Mouse (Mus musculus): Measurements from ENCODE around the gene Dgkh. TPM values are rescaled to one million over a fixed set of nuclear protein-coding genes. Genes with fewer than 3 reads are reported as not detected.

Dgkh gene
- polyA plus RNA-seq, 1 experiment from 2014 or later, result 2.1 TPM

- no peak overlapping the region for H3K9ac ChIP-seq (ENCODE audit: low read length)
- 33% methylated on average over 5 of the region's 5 CpGs for WGBS
- H3K4me1 ChIP-seq (replicated peaks; ENCODE audit: control insufficient read depth, insufficient read depth, low read length), result peaks cover 12% of the 10 kb centered on the region; the same call in 1 of the 2 replicates
- no peak overlapping the region for H3K4me3 ChIP-seq (ENCODE audit: low read depth, low read length)
- no peaks in the 10 kb centered on the region for H3K27me3 ChIP-seq (replicated peaks; ENCODE audit: control insufficient read depth, insufficient read depth, low read length)
- H3K9me3 ChIP-seq (ENCODE audit: control insufficient read depth, low read length), result no peaks in the 10 kb centered on the region
- H3K27ac ChIP-seq (ENCODE audit: low read depth), result no peak overlapping the region
- ATAC-seq (replicated peaks; ENCODE audit: low FRiP score, low TSS enrichment, low read depth) (no peak), DNase-seq (ENCODE audit: low spot score) (no peak)
- no peak overlapping the region for H3K4me2 ChIP-seq (ENCODE audit: low read length)
- no peaks in the 10 kb centered on the region for H3K36me3 ChIP-seq (ENCODE audit: control insufficient read depth, insufficient read depth, low read length)
These were observed 193.8 kb downstream of the Dgkh start for GRCm38 (mm10) chr14:78538572-78539320.

GRCm38 (mm10) chr14:78537551-78537950 is 195.0 kb downstream of the Dgkh start:
- H3K9ac ChIP-seq (ENCODE audit: low read length), result peak overlapping the region; percentile 90
- peak overlapping the region; percentile 82 for H3K4me2 ChIP-seq (ENCODE audit: low read length)
- ATAC-seq (replicated peaks; ENCODE audit: low FRiP score, low TSS enrichment, low read depth) (no peak), DNase-seq (ENCODE audit: low spot score) (no peak)
- peaks cover 12% of the 10 kb centered on the region; the same call in 1 of the 2 replicates for H3K4me1 ChIP-seq (replicated peaks; ENCODE audit: control insufficient read depth, insufficient read depth, low read length)
- H3K36me3 ChIP-seq (ENCODE audit: control insufficient read depth, insufficient read depth, low read length), result no peaks in the 10 kb centered on the region
- 52% methylated on average over 6 of the region's 6 CpGs for WGBS
- no peaks in the 10 kb centered on the region for H3K9me3 ChIP-seq (ENCODE audit: control insufficient read depth, low read length)
- peak overlapping the region; percentile 67 for H3K4me3 ChIP-seq (ENCODE audit: low read depth, low read length)
- no peaks in the 10 kb centered on the region for H3K27me3 ChIP-seq (replicated peaks; ENCODE audit: control insufficient read depth, insufficient read depth, low read length)
- H3K27ac ChIP-seq (ENCODE audit: low read depth), result peak overlapping the region; percentile 80

- Histone ChIP-seq H3K9ac (ENCODE audit: low read length) (peak within 1 kb of the TSS; percentile 90), H3K4me3 (ENCODE audit: low read depth, low read length) (peak within 1 kb of the TSS; percentile 67), H3K4me1 (replicated peaks; ENCODE audit: control insufficient read depth, insufficient read depth, low read length) (peaks cover 12% of the 10 kb centered on the region), H3K27me3 (replicated peaks; ENCODE audit: control insufficient read depth, insufficient read depth, low read length) (no peaks in the 10 kb centered on the region), H3K9me3 (ENCODE audit: control insufficient read depth, low read length) (no peaks in the 10 kb centered on the region), H3K4me2 (ENCODE audit: low read length) (peak within 1 kb of the TSS; percentile 82), H3K27ac (ENCODE audit: low read depth) (peak within 1 kb of the TSS; percentile 80), H3K36me3 (ENCODE audit: control insufficient read depth, insufficient read depth, low read length) (no peaks in the 10 kb centered on the region)
- WGBS, result under 1% methylated on average over 73 of the region's 82 CpGs
- peak; percentile 95 for DNase-seq (ENCODE audit: low spot score)
- ATAC-seq (replicated peaks; ENCODE audit: low FRiP score, low TSS enrichment, low read depth), result peak; percentile 96
These were observed 196.1 kb downstream of the Dgkh start, which contains the start of gene Akap11 for GRCm38 (mm10) chr14:78536281-78537165. Akap11 (minus strand) TSS chr14:78536808.

GRCm38 (mm10) chr14:78535366-78535765 is 197.2 kb downstream of the Dgkh start:
- H3K9ac ChIP-seq (ENCODE audit: low read length), result peak overlapping the region; percentile 90
- H3K27ac ChIP-seq (ENCODE audit: low read depth), result no peak overlapping the region
- peak overlapping the region; percentile 82 for H3K4me2 ChIP-seq (ENCODE audit: low read length)
- DNase-seq (ENCODE audit: low spot score) (no peak), ATAC-seq (replicated peaks; ENCODE audit: low FRiP score, low TSS enrichment, low read depth) (no peak)
- H3K4me3 ChIP-seq (ENCODE audit: low read depth, low read length), result peak overlapping the region; percentile 67
- H3K36me3 ChIP-seq (ENCODE audit: control insufficient read depth, insufficient read depth, low read length), result no peaks in the 10 kb centered on the region
- peaks cover 12% of the 10 kb centered on the region for H3K4me1 ChIP-seq (replicated peaks; ENCODE audit: control insufficient read depth, insufficient read depth, low read length)
- no peaks in the 10 kb centered on the region for H3K27me3 ChIP-seq (replicated peaks; ENCODE audit: control insufficient read depth, insufficient read depth, low read length)
- no peaks in the 10 kb centered on the region for H3K9me3 ChIP-seq (ENCODE audit: control insufficient read depth, low read length)
- 41% methylated on average over 2 of the region's 2 CpGs for WGBS

GRCm38 (mm10) chr14:78534651-78535050 is 197.9 kb downstream of the Dgkh start:
- Histone ChIP-seq H3K4me3 (ENCODE audit: low read depth, low read length) (no peak overlapping the region), H3K27me3 (replicated peaks; ENCODE audit: control insufficient read depth, insufficient read depth, low read length) (no peaks in the 10 kb centered on the region), H3K27ac (ENCODE audit: low read depth) (no peak overlapping the region), H3K4me1 (replicated peaks; ENCODE audit: control insufficient read depth, insufficient read depth, low read length) (peaks cover 19% of the 10 kb centered on the region), H3K36me3 (ENCODE audit: control insufficient read depth, insufficient read depth, low read length) (no peaks in the 10 kb centered on the region), H3K9ac (ENCODE audit: low read length) (no peak overlapping the region), H3K4me2 (ENCODE audit: low read length) (no peak overlapping the region), H3K9me3 (ENCODE audit: control insufficient read depth, low read length) (no peaks in the 10 kb centered on the region)
- DNase-seq (ENCODE audit: low spot score) (no peak), ATAC-seq (replicated peaks; ENCODE audit: low FRiP score, low TSS enrichment, low read depth) (no peak)
- WGBS, result 93% methylated on average over 5 of the region's 5 CpGs

GRCm38 (mm10) chr14:78533701-78534100 is 198.9 kb downstream of the Dgkh start:
- 65% methylated on average over 3 of the region's 3 CpGs for WGBS
- Histone ChIP-seq H3K9me3 (ENCODE audit: control insufficient read depth, low read length) (no peaks in the 10 kb centered on the region), H3K27ac (ENCODE audit: low read depth) (no peak overlapping the region), H3K4me2 (ENCODE audit: low read length) (no peak overlapping the region), H3K27me3 (replicated peaks; ENCODE audit: control insufficient read depth, insufficient read depth, low read length) (no peaks in the 10 kb centered on the region), H3K4me1 (replicated peaks; ENCODE audit: control insufficient read depth, insufficient read depth, low read length) (peaks cover 28% of the 10 kb centered on the region), H3K9ac (ENCODE audit: low read length) (no peak overlapping the region), H3K36me3 (ENCODE audit: control insufficient read depth, insufficient read depth, low read length) (no peaks in the 10 kb centered on the region), H3K4me3 (ENCODE audit: low read depth, low read length) (no peak overlapping the region)
- ATAC-seq (replicated peaks; ENCODE audit: low FRiP score, low TSS enrichment, low read depth) (no peak), DNase-seq (ENCODE audit: low spot score) (no peak)

- Histone ChIP-seq H3K9ac (ENCODE audit: low read length) (no peak overlapping the region), H3K9me3 (ENCODE audit: control insufficient read depth, low read length) (no peaks in the 10 kb centered on the region), H3K4me1 (replicated peaks; ENCODE audit: control insufficient read depth, insufficient read depth, low read length) (peaks cover 26% of the 10 kb centered on the region), H3K27ac (ENCODE audit: low read depth) (no peak overlapping the region), H3K4me3 (ENCODE audit: low read depth, low read length) (no peak overlapping the region), H3K4me2 (ENCODE audit: low read length) (no peak overlapping the region), H3K36me3 (ENCODE audit: control insufficient read depth, insufficient read depth, low read length) (no peaks in the 10 kb centered on the region), H3K27me3 (replicated peaks; ENCODE audit: control insufficient read depth, insufficient read depth, low read length) (no peaks in the 10 kb centered on the region)
- DNase-seq (ENCODE audit: low spot score), result no peak
- 80% methylated on average over 6 of the region's 6 CpGs for WGBS
- ATAC-seq (replicated peaks; ENCODE audit: low FRiP score, low TSS enrichment, low read depth), result no peak
These were observed 200.2 kb downstream of the Dgkh start for GRCm38 (mm10) chr14:78532345-78532744.

GRCm38 (mm10) chr14:78530256-78530655 is 202.3 kb downstream of the Dgkh start:
- 58% methylated on average over 3 of the region's 3 CpGs for WGBS
- Histone ChIP-seq H3K27ac (ENCODE audit: low read depth) (no peak overlapping the region), H3K36me3 (ENCODE audit: control insufficient read depth, insufficient read depth, low read length) (no peaks in the 10 kb centered on the region), H3K9me3 (ENCODE audit: control insufficient read depth, low read length) (no peaks in the 10 kb centered on the region), H3K9ac (ENCODE audit: low read length) (no peak overlapping the region), H3K4me1 (replicated peaks; ENCODE audit: control insufficient read depth, insufficient read depth, low read length) (peaks cover 38% of the 10 kb centered on the region), H3K4me3 (ENCODE audit: low read depth, low read length) (no peak overlapping the region), H3K27me3 (replicated peaks; ENCODE audit: control insufficient read depth, insufficient read depth, low read length) (no peaks in the 10 kb centered on the region), H3K4me2 (ENCODE audit: low read length) (no peak overlapping the region)
- ATAC-seq (replicated peaks; ENCODE audit: low FRiP score, low TSS enrichment, low read depth), result no peak
- DNase-seq (ENCODE audit: low spot score), result no peak
